Mouse (Mus musculus) frontal cortex, postnatal 10 days (tissue): ENCODE data around the gene S100a10.
A peak's percentile ranks its signal among the peaks of the same experiment; 100 is the strongest.

Experiments
- DNase-seq, 2 experiments: peaks; one replicate each; pipeline ENCODE4 v3.0.0; 2022; ENCODE audit warnings: low spot score in 2 of 2, mixed read lengths in 1 of 2

S100a10 gene

GRCm38 (mm10) chr3:93579317-93580038 lies 24.6 kb downstream of the S100a10 start:
- DNase-seq: no peak

GRCm38 (mm10) chr3:93580039-93580403 lies 25.1 kb downstream of the S100a10 start:
- no peak for DNase-seq

GRCm38 (mm10) chr3:93580946-93581345 lies 26.1 kb downstream of the S100a10 start:
- no peak for DNase-seq

DNA sequence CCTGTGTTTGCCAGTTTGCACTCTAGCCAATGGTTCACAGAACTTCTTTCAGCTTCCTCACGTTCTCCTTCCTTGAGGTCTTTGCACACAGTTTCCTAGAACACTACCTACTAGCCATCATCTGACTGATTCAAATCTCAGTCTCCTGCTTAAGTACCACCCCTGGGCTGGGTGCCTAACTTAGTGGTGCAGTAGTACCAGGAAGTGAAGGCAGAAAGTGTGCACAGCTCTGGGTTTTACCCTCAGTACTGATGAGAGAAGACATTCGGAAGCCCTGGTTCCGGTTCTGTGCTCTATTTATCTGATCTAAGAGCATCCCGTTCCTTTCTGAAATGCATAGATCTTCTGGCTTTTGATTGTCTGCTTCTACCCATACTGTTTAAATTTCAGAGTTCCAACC lies 26.8 kb downstream of the S100a10 start:
- DNase-seq: no peak

- no peak for DNase-seq
These were observed 28.2 kb downstream of the S100a10 start for GRCm38 (mm10) chr3:93583056-93583455.

DNA sequence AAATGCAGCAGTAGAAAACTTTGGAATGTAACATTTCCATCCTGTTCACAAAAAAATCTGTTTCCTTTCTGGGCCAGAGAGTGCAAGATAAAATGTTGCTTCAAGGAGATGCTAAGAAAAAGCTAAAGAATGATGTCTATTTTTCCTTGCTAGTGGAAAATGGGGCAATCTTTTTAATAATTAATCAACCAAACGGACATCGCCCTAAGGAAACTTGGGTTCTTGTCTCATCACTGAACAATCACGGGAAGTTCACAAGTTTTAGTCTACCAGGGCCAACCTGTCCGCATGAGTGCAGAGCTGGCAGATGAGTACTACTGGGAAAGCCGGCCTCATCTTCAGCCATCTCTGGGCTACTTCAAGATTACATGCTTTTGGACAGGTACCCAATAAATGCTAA lies 34.7 kb downstream of the S100a10 start:
- DNase-seq: no peak

DNA sequence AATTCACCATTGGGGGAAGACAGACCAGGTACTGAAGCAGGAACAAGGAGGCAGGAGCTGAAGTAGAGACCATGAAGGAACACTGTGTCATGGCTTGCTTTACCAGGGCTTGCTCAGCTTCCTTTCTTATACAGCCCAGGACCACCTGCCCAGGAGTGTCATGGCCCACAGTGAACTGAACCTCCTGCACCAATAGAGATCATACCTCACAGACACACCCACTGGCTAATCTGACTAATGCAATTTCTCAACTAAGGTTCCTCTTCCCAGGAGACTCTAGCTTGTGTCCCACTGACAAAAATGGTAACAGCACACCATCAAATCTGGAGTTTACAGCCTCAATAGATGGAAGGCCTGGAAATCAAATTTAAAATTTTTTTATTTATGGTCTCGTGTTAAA lies 35.4 kb downstream of the S100a10 start:
- no peak for DNase-seq

DNA sequence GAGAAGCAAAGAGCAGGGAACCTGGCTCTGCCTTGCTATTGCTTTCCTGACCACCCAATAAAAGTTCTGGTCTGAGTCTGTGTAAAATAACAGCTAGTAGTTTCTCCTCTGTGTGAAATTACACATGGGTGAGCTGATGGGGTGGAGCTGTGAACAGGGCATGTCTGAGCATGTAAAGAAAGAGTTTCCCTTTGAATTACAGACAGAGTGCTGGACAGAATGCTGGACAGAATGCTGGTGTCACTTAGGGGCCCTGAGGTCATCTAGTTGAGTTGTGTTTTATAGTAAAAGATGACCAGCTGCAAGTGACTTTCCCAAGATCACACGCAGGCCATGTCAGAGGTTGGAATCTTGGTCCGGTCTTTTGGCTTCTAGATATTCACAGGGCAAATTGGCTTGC lies 37.2 kb downstream of the S100a10 start:
- no peak for DNase-seq

DNA sequence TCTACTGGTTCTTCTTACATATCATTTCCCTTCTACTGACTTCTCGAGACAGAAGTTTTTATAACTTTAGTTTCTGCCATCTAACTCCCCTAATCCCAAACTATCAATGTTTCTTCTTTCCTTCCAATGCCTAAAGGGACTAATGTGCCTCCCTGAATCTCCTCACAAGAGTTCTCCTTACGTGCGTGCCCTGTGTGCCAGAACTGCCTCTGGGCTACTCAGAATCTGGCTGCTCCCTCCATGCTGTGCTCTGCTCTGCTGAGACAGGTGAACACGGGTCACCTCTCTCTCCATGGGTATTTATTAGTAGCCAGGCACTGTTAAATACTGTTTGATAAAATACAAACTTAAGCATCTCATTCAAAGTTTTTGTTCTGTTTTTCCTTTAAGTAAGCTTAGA lies 38.1 kb downstream of the S100a10 start:
- no peak for DNase-seq

DNA sequence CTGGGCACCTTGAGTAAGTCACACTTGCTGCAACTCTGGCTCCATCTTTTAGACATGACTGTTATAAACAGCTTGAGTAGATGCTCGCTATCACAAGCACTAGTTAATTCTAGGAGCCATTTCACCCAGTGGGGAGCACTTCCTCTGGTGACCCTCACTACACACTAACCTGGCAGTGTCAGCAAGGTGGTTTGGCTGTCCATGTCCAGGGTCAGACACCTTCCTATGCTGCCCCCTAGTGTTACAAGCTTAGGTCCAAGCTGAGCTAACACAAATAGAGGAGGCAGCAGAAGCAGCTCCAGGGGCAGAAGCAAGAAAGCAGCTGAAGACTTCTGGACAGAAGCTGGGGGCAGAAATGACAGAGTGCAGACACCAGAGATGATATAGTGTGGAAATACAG lies 38.6 kb downstream of the S100a10 start:
- DNase-seq: no peak

DNA sequence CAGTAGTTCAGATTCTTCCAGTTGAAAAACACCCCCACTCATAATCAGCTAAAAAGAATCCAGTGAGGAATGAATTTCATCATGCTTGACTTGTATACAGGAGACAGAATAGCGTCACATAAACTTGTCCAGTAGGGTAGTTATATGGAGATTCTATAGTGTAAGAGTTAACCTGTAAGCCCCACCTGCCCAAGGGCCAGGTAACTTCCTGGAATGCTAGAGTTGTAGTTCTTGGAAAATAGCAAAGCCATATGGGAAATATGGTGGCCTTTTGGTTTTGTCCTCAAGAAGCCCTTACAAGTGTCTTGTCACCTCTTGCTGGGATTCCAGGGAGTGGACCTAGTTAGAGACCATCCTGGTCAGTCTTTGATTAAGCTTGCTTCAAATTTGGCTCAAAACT lies 41.8 kb downstream of the S100a10 start:
- DNase-seq: no peak

GRCm38 (mm10) chr3:93597221-93597913 lies 42.5 kb downstream of the S100a10 start:
- DNase-seq: peak in 1 of 2 experiments; percentile 7

DNA sequence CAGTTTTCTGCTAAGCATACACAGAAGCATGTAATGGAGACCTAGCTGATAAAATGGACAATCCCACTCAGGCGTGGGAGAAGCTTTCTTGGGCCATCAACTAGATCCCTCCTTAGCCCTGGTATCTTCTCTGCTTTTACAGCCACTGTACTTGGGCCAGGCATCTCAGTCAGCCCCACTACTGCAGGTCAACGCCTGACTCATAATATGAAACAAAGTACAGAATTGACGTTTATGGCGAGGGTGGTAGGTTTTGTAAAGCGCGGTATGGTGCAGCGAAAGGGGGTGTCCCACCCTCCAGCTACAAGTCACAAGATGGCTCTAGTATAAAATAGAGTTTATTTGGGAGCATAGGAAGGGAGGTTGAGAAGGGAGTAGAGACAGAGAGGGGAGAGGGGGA lies 43.1 kb downstream of the S100a10 start:
- DNase-seq: no peak

DNA sequence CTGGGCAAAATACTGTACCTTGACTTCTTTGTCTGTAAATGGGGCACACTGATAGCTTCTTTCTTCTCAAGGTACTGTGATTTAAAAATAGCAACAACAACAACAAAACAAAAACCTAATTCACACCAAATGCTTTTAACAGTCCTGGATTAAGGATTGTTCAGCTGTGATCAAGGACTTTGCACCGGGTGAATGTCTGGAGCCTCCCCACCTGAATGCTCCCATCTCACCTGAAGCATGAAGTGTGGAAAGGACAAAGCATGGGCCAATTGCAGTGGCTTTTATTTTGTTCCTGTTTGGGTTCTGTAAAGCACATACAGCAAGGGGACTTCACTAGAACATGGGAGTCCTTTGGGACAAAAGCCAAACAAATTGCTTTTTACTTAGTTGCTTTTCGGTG lies 45.3 kb downstream of the S100a10 start:
- no peak for DNase-seq

DNA sequence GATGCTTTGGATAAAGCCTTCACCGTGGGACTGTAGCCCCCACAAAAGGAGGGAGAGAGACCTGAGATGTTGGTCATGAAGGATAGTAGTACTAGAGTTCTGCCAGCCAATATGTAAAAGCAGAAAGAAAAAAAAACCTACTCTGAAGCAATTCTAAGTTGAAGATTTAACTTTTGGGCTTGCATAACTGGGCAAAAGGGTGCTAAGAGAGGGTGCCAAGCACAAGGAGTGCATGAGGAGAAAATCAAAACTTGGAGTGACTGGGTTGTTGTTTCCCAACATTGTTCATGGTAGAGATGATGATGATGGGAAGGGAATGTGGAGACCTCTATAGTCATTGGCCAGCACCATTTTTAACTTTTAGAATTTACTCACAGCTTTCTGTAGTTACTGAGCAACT lies 47.0 kb downstream of the S100a10 start:
- DNase-seq: no peak

DNA sequence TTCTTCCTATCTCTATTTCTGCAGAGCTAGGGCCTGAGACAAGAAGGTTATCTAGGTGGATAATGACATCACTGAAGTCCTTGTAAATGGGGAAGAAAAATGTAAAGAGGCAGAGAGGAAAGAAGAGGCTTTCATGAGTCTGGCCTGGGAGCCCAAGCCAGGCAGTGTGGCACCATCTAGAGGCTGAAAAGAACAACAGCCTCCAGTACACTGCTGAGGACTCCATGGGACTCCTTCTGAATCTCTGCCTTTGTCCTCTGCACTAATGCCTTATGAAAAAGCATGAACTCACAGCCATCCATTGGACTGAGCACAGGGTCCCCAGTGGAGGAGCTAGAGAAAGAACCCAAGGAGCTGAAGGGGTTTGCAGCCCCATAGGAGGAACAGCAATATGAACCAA lies 54.1 kb downstream of the S100a10 start:
- DNase-seq: peak in 1 of 2 experiments; percentile 6
